Mouse (Mus musculus): ENCODE data around the gene Htatip2. TPM values are rescaled to one million over a fixed set of nuclear protein-coding genes. Genes with fewer than 3 reads are reported as not detected.

Gene Htatip2
- polyA plus RNA-seq, 1 experiment from 2014 or later = 3.2 TPM

DNA sequence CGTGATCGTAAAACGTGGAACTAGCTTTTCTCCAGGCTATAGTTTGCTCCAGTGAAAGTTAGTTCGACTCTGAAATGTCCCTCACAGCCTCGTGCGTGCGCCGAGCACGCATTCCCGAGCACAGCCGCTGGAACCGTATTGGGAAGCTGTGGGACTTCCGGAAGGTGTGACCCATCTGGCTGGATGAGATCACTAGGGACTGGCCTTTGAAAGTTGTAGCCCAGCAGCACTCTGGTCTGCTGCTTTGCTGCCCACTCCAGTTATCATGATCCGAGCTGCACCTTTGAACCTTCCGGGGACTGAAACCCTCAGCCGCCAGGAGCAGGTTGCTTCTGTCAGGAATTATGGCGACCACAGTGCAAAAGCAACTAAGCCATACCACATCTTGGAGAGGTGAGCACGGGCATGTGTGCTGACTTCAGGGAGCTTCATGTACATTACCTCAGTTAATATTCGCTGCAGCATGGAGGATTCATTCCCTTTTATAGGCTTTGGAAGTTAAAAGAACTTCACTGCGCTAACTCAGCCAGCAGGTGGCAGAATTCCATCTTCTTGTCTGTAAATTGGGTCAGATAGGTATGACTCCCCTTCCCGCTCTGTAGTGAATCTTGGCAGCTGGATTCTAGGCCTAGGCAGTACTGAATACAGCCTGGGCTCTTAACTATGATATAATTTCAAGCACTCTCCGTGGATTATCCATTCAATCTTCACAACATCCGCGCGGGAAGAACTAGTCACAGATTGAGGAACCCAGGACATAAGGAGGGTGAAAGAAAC is 6.0 kb upstream of the Htatip2 start:
- Histone ChIP-seq H3K4me1 (ENCODE audit: control insufficient read depth, insufficient read depth, low read length) (no peaks in the 10 kb centered on the region; the same call in 1 of the 2 replicates), H3K4me2 (ENCODE audit: low read depth) (no peak overlapping the region), H3K36me3 (ENCODE audit: control insufficient read depth, insufficient read depth, low read length) (no peaks in the 10 kb centered on the region), H3K27me3 (ENCODE audit: control insufficient read depth, insufficient read depth, low read length) (peaks cover 62% of the 10 kb centered on the region), H3K9ac (ENCODE audit: low read length) (no peak overlapping the region), H3K27ac (ENCODE audit: low read depth, low read length) (no peak overlapping the region), H3K9me3 (ENCODE audit: control insufficient read depth, low read length) (no peaks in the 10 kb centered on the region), H3K4me3 (ENCODE audit: low read depth, low read length) (no peak overlapping the region)
- DNase-seq (ENCODE audit: low spot score) = peak; percentile 50
- no peak for ATAC-seq (ENCODE audit: insufficient read depth, low FRiP score, low TSS enrichment)
- WGBS = 34% methylated on average over 25 of the region's 25 CpGs

DNA sequence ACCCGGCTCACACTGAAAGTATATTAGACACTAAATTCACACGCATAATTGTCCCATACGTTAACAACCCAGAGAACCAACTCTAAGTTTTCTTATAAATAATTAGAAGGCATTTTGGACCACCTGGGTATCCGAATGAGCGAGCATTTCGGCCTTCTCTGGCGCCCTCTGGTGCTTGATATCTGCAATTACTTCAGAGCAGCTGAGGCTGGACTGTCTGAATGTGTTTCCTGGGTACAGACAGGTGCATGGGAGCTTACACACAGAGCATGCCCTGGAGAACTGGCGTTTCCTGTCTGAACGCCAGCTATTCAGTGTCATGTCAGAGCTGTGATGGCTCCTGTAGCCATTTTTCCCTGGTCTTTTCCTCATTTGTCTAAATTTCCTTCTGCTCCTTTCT is 4.1 kb upstream of the Htatip2 start:
- Histone ChIP-seq H3K27me3 (ENCODE audit: control insufficient read depth, insufficient read depth, low read length) (peaks cover 70% of the 10 kb centered on the region), H3K9ac (ENCODE audit: low read length) (no peak overlapping the region), H3K27ac (ENCODE audit: low read depth, low read length) (no peak overlapping the region), H3K9me3 (ENCODE audit: control insufficient read depth, low read length) (no peaks in the 10 kb centered on the region), H3K4me1 (ENCODE audit: control insufficient read depth, insufficient read depth, low read length) (no peaks in the 10 kb centered on the region; the same call in 1 of the 2 replicates), H3K4me2 (ENCODE audit: low read depth) (no peak overlapping the region), H3K4me3 (ENCODE audit: low read depth, low read length) (no peak overlapping the region), H3K36me3 (ENCODE audit: control insufficient read depth, insufficient read depth, low read length) (no peaks in the 10 kb centered on the region)
- 4% methylated on average over 9 of the region's 9 CpGs for WGBS
- ATAC-seq (ENCODE audit: insufficient read depth, low FRiP score, low TSS enrichment) (no peak), DNase-seq (ENCODE audit: low spot score) (peak; percentile 63)

DNA sequence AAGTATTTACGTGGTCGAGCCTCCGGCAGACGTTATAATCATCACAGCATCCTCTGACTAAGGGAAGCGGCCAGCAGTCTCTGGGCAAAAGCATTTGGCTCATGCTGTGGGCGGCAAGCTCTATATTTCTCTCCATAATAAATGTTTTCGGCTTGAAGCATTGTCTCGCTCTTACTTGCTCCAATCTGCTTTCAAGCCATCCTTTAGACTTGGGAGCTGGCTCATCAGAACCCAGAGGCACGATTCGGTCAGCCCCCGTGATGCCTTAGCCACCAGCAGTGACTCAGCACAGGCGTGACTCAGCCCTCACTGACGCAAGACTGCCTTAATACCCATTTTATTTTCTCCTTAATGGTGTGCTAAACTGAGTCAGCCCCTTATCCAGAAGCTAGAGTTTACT is 3.7 kb downstream of the Htatip2 start:
- peaks cover 31% of the 10 kb centered on the region for H3K27me3 ChIP-seq (ENCODE audit: control insufficient read depth, insufficient read depth, low read length)
- no peak for ATAC-seq (ENCODE audit: insufficient read depth, low FRiP score, low TSS enrichment)
- no peaks in the 10 kb centered on the region for H3K9me3 ChIP-seq (ENCODE audit: control insufficient read depth, low read length)

DNA sequence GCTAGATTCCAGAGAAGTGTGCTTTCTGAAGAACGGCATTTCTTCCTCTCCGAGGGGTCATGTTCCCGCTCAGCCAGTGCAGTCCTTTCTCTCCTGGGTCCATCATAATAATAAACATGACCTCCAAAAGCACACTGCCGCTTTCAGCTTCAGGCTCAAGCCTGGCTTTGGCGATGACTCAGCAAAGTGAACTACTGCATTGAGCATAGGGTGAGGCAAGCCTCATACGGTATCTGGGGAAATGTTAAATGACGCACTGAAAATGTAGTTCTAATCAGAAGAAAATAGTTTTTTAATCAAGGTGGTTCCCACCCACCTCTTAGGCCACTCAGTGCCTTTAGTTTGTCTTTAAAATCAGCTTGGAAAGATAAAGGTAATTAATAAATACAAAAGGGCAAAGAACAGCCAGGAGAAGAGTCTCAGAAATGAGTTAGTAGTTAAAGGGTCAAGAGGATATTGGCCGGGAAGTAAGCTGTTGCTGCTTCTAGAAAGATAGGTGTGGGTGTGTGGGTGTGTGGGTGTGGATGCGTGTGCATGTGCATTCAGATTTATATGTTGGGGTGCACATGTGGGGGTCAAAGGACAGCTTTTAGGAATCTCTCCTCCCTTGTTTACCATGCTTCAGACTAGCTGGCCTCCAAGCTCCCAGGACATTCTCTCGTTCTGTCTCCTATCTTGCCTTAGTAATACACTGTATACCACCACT is 5.2 kb downstream of the Htatip2 start:
- no peaks in the 10 kb centered on the region for H3K36me3 ChIP-seq (ENCODE audit: control insufficient read depth, insufficient read depth, low read length)
- H3K4me1 ChIP-seq (ENCODE audit: control insufficient read depth, insufficient read depth, low read length) = no peaks in the 10 kb centered on the region; the same call in 1 of the 2 replicates
- no peak overlapping the region for H3K4me2 ChIP-seq (ENCODE audit: low read depth)
- no peak overlapping the region for H3K9ac ChIP-seq (ENCODE audit: low read length)
- DNase-seq (ENCODE audit: low spot score) (no peak), ATAC-seq (ENCODE audit: insufficient read depth, low FRiP score, low TSS enrichment) (no peak)
- no peak overlapping the region for H3K27ac ChIP-seq (ENCODE audit: low read depth, low read length)
- H3K4me3 ChIP-seq (ENCODE audit: low read depth, low read length) = no peak overlapping the region
- no peaks in the 10 kb centered on the region for H3K9me3 ChIP-seq (ENCODE audit: control insufficient read depth, low read length)
- peaks cover 17% of the 10 kb centered on the region for H3K27me3 ChIP-seq (ENCODE audit: control insufficient read depth, insufficient read depth, low read length)
- WGBS = 77% methylated on average over 10 of the region's 10 CpGs

More for the DNA sequence above, 3.7 kb downstream of the Htatip2 start:
- no peaks in the 10 kb centered on the region for H3K36me3 ChIP-seq (ENCODE audit: control insufficient read depth, insufficient read depth, low read length)
- DNase-seq (ENCODE audit: low spot score) = no peak
- H3K4me2 ChIP-seq (ENCODE audit: low read depth) = no peak overlapping the region
- WGBS = 78% methylated on average over 13 of the region's 13 CpGs
- H3K4me3 ChIP-seq (ENCODE audit: low read depth, low read length) = no peak overlapping the region
- H3K27ac ChIP-seq (ENCODE audit: low read depth, low read length) = no peak overlapping the region
- no peaks in the 10 kb centered on the region; the same call in 1 of the 2 replicates for H3K4me1 ChIP-seq (ENCODE audit: control insufficient read depth, insufficient read depth, low read length)
- no peak overlapping the region for H3K9ac ChIP-seq (ENCODE audit: low read length)

DNA sequence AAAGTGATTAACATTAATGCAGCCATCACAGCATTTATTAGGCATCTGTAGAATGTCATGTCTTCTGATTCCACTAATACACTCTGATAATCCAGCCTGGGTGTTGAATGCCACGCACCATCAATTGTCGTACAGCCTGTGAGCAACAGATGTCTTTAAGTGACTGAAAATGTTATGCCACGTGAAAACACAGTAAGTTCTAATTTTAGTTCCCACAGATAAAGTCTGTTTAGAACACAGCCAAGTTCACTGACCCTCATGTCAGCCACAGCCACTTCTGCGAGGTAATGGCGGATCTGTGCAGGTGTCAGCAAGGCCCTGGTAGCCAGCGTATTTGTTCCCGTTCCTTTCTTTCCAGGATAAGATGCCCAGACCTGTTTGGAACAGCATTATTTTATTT is 7.3 kb downstream of the Htatip2 start:
- H3K27me3 ChIP-seq (ENCODE audit: control insufficient read depth, insufficient read depth, low read length) = peaks cover under 1% of the 10 kb centered on the region; the same call in 1 of the 2 replicates
- H3K4me3 ChIP-seq (ENCODE audit: low read depth, low read length) = no peak overlapping the region
- no peak overlapping the region for H3K4me2 ChIP-seq (ENCODE audit: low read depth)
- WGBS = 94% methylated on average over 7 of the region's 7 CpGs
- H3K27ac ChIP-seq (ENCODE audit: low read depth, low read length) = no peak overlapping the region
- ATAC-seq (ENCODE audit: insufficient read depth, low FRiP score, low TSS enrichment) = no peak
- no peaks in the 10 kb centered on the region for H3K4me1 ChIP-seq (ENCODE audit: control insufficient read depth, insufficient read depth, low read length)
- H3K36me3 ChIP-seq (ENCODE audit: control insufficient read depth, insufficient read depth, low read length) = no peaks in the 10 kb centered on the region
- no peak overlapping the region for H3K9ac ChIP-seq (ENCODE audit: low read length)
- no peak for DNase-seq (ENCODE audit: low spot score)
- H3K9me3 ChIP-seq (ENCODE audit: control insufficient read depth, low read length) = no peaks in the 10 kb centered on the region

DNA sequence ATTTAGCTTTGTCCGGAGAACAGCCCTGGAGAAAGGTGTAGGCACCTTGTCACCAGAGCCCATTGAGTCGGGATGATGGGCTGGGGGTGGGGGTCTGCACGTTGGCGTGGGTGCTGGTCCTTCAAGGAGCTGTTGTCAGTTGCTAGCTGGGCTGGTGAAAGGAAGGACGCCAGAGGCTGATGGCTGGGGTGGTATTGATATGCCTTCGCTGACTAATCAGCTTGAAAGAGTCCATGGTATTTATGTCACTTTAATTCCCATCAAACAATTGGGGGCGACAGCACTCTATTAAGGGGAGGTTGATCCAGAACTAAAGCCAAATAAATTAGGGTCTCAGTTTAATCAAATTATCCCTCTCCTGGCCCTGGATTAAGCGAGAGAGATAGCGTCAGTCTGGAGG is 9.6 kb downstream of the Htatip2 start:
- Histone ChIP-seq H3K4me3 (ENCODE audit: low read depth, low read length) (no peak overlapping the region), H3K36me3 (ENCODE audit: control insufficient read depth, insufficient read depth, low read length) (no peaks in the 10 kb centered on the region), H3K4me1 (ENCODE audit: control insufficient read depth, insufficient read depth, low read length) (no peaks in the 10 kb centered on the region), H3K27ac (ENCODE audit: low read depth, low read length) (no peak overlapping the region), H3K9me3 (ENCODE audit: control insufficient read depth, low read length) (no peaks in the 10 kb centered on the region), H3K4me2 (ENCODE audit: low read depth) (no peak overlapping the region), H3K27me3 (ENCODE audit: control insufficient read depth, insufficient read depth, low read length) (no peaks in the 10 kb centered on the region; the same call in 1 of the 2 replicates), H3K9ac (ENCODE audit: low read length) (no peak overlapping the region)
- WGBS = 50% methylated on average over 9 of the region's 9 CpGs
- DNase-seq (ENCODE audit: low spot score) (no peak), ATAC-seq (ENCODE audit: insufficient read depth, low FRiP score, low TSS enrichment) (no peak)

DNA sequence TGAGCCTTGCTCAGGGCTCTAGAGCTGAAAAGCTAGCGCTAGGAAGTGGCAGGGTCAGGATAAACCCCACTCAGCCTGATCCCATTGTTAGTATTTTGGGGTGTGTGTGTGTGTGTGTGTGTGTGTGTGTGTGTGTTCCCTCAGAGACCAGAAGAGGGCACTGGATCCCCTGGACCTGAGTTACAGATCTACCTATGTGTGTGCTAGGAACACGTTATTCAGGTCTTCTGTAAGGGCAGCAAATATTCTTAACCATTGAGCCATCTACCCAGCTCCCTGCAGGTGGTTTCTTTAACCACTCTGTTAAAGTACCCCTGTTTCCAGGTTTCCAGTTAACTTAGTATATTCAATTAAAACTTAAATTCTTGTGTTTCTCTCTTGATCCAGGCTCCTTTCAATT is 15.5 kb downstream of the Htatip2 start:
- Histone ChIP-seq H3K4me2 (ENCODE audit: low read depth) (no peak overlapping the region), H3K4me1 (ENCODE audit: control insufficient read depth, insufficient read depth, low read length) (no peaks in the 10 kb centered on the region), H3K9ac (ENCODE audit: low read length) (no peak overlapping the region), H3K27ac (ENCODE audit: low read depth, low read length) (no peak overlapping the region), H3K9me3 (ENCODE audit: control insufficient read depth, low read length) (no peaks in the 10 kb centered on the region), H3K36me3 (ENCODE audit: control insufficient read depth, insufficient read depth, low read length) (no peaks in the 10 kb centered on the region), H3K27me3 (ENCODE audit: control insufficient read depth, insufficient read depth, low read length) (no peaks in the 10 kb centered on the region), H3K4me3 (ENCODE audit: low read depth, low read length) (no peak overlapping the region)
- DNase-seq (ENCODE audit: low spot score) (no peak), ATAC-seq (ENCODE audit: insufficient read depth, low FRiP score, low TSS enrichment) (no peak)
- WGBS = 90% methylated on average over 2 of the region's 2 CpGs

DNA sequence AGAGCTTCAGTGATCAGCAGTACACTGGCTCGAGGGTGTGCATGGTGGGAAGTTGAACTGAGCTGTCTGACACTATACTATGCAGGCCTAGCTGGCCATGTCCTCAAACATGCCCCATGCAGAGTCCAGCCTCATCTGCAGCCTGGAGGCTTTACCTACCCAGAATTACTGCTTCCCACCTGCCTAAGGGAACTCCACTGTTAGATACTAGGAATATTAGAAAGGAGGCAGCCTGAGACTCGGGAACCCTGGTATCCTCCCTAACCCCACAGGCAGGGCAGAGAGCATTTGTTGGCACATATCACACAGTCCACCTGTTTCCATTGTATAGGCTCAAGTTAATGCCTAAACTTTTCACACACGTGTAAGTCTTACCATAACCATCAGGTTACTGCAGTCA is 18.7 kb downstream of the Htatip2 start:
- H3K9me3 ChIP-seq (ENCODE audit: control insufficient read depth, low read length) = no peaks in the 10 kb centered on the region
- no peak overlapping the region for H3K27ac ChIP-seq (ENCODE audit: low read depth, low read length)
- H3K4me2 ChIP-seq (ENCODE audit: low read depth) = no peak overlapping the region
- no peak for DNase-seq (ENCODE audit: low spot score)
- 51% methylated on average over 3 of the region's 3 CpGs for WGBS
- H3K36me3 ChIP-seq (ENCODE audit: control insufficient read depth, insufficient read depth, low read length) = 0 out of 2 replicates have a peak, but pooled peaks cover 3% of the 10 kb centered on the region
- H3K4me1 ChIP-seq (ENCODE audit: control insufficient read depth, insufficient read depth, low read length) = no peaks in the 10 kb centered on the region
- no peaks in the 10 kb centered on the region for H3K27me3 ChIP-seq (ENCODE audit: control insufficient read depth, insufficient read depth, low read length)
- no peak overlapping the region for H3K4me3 ChIP-seq (ENCODE audit: low read depth, low read length)
- ATAC-seq (ENCODE audit: insufficient read depth, low FRiP score, low TSS enrichment) = 0 out of 2 replicates have a peak, but pooled peaks have one; percentile 14
- no peak overlapping the region for H3K9ac ChIP-seq (ENCODE audit: low read length)
